Mouse (Mus musculus): ENCODE data around the gene Pom121.

DNA sequence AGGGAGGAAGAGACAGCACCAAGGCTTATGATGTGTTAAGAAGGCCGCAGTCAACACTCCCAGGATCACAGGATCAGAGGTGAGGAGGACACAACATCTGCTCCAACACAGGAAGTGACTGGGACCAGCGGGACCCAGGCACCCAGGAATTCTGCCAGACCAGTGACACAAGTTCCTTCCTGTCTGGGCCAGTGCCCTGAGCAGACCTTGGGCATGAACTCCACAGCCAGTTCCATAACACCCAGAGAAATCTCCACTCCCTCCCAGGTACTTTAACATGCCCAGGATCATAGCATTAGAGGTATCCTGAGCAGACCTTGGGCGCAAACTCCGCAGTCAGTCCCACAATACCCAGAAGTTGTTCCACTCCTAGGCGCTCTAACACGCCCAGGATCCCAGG, 63.2 kb downstream of the Pom121 start:
- TF ChIP-seq CTCF (IDR thresholded peaks at IDR 0.05; ENCODE audit: extremely low read depth, insufficient read length, insufficient replicate concordance, low read depth, low read length) (no peak), POLR2A (IDR thresholded peaks at IDR 0.05; ENCODE audit: low read depth, low read length) (no peak)

Measured in small intestine, adult 2 months (tissue).